Mouse (Mus musculus) CH12.LX (cell line): ENCODE data around the gene Gm20388. TPM values are rescaled to one million over a fixed set of nuclear protein-coding genes. Genes with fewer than 3 reads are reported as not detected.
A peak's percentile ranks its signal among the peaks of the same experiment; 100 is the strongest.

Source experiments
- DNase-seq: peaks from one replicate; pipeline ENCODE4 v3.0.0-alpha.2; 2013; ENCODE audit errors: extremely low read depth
- H3K27ac ChIP-seq: 2 replicates; pipeline ENCODE4 v1.5.1; 2012; ENCODE audit warnings: low read depth, mild to moderate bottlenecking, control low read depth, moderate library complexity; ENCODE audit not compliant: insufficient read depth
- H3K27me3 ChIP-seq: replicated peaks from 2 replicates; pipeline ENCODE3; 2012; ENCODE audit warnings: inconsistent platforms
- H3K36me3 ChIP-seq, 2 experiments: replicated peaks in 1 of 2; 2 replicates each; pipeline versions ENCODE3 to v1.6.1; 2012; ENCODE audit warnings: inconsistent platforms in 1 of 2, low read length in 1 of 2, mild to moderate bottlenecking in 1 of 2, mixed read lengths in 1 of 2, moderate library complexity in 1 of 2; ENCODE audit not compliant: control insufficient read depth in 1 of 2, insufficient read depth in 1 of 2
- H3K4me1 ChIP-seq, 2 experiments: 2 replicates each; pipeline ENCODE4 v1.6.1; 2012; ENCODE audit warnings: inconsistent platforms in 1 of 2, moderate library complexity in 1 of 2; ENCODE audit not compliant: insufficient read depth in 2 of 2, control insufficient read depth in 1 of 2
- H3K4me2 ChIP-seq: 2 replicates; pipeline ENCODE4 v1.6.1; 2012; ENCODE audit warnings: low read depth, mild to moderate bottlenecking, control low read depth; ENCODE audit not compliant: poor library complexity, insufficient read depth, severe bottlenecking
- H3K4me3 ChIP-seq, 3 experiments: fragments of 150-350 bp in 1 of 3; sonication (generic) in 1 of 3; replicated peaks in 1 of 3; 2 replicates each; pipeline versions ENCODE3 to v1.5.1; 2011 to 2012; ENCODE audit warnings: low read depth in 2 of 3, low read length in 2 of 3, mild to moderate bottlenecking in 2 of 3, moderate library complexity in 2 of 3, control low read depth in 1 of 3, improper control_type of control experiment in 1 of 3, inconsistent platforms in 1 of 3, mixed read lengths in 1 of 3; ENCODE audit not compliant: poor library complexity in 1 of 3
- H3K79me2 ChIP-seq: replicated peaks from 2 replicates; pipeline ENCODE4 v1.6.1; 2012; ENCODE audit warnings: mild to moderate bottlenecking, moderate library complexity; ENCODE audit not compliant: control insufficient read depth, poor library complexity, insufficient read depth, severe bottlenecking; ENCODE audit errors: extremely low read depth
- H3K9ac ChIP-seq: 2 replicates; pipeline ENCODE4 v1.6.1; 2012; ENCODE audit warnings: low read depth, mild to moderate bottlenecking, control low read depth, moderate library complexity; ENCODE audit not compliant: insufficient read depth
- H3K9me3 ChIP-seq: replicated peaks from 2 replicates; pipeline ENCODE3; 2012; ENCODE audit warnings: low read length, inconsistent platforms, mixed read lengths
- BHLHE40 ChIP-seq: IDR thresholded peaks from 2 replicates; pipeline ENCODE4 v1.6.1; 2011; ENCODE audit warnings: mild to moderate bottlenecking, low read depth, low read length, improper control_type of control experiment
- CHD2 ChIP-seq: IDR thresholded peaks from 2 replicates; pipeline ENCODE4 v1.6.1; 2011; ENCODE audit warnings: low read length, improper control_type of control experiment
- ELF1 ChIP-seq: IDR thresholded peaks from 2 replicates; pipeline ENCODE4 v1.6.1; 2014; ENCODE audit warnings: low read depth, mild to moderate bottlenecking, inconsistent platforms, low read length, improper control_type of control experiment
- ETS1 ChIP-seq: conservative IDR thresholded peaks from 2 replicates; pipeline ENCODE4 v1.6.1; 2012; ENCODE audit warnings: low read depth, mild to moderate bottlenecking, inconsistent platforms, low read length, improper control_type of control experiment, moderate library complexity
- HCFC1 ChIP-seq: IDR thresholded peaks from 2 replicates; pipeline ENCODE4 v1.6.1; 2012; ENCODE audit warnings: low read depth, mild to moderate bottlenecking, inconsistent platforms, low read length, improper control_type of control experiment
- IRF4 ChIP-seq: IDR thresholded peaks from 2 replicates; pipeline ENCODE4 v1.6.1; 2014; ENCODE audit warnings: low read depth, mild to moderate bottlenecking, inconsistent platforms, low read length, improper control_type of control experiment
- JUN ChIP-seq: IDR thresholded peaks from 2 replicates; pipeline ENCODE4 v1.6.1; 2011; ENCODE audit warnings: low read depth, mild to moderate bottlenecking, low read length, improper control_type of control experiment, moderate library complexity; ENCODE audit not compliant: insufficient read depth
- JUND ChIP-seq: conservative IDR thresholded peaks from 2 replicates; pipeline ENCODE4 v1.6.1; 2011; ENCODE audit warnings: low read depth, low read length, improper control_type of control experiment
- KAT2A ChIP-seq: IDR thresholded peaks from 2 replicates; pipeline ENCODE4 v1.6.1; 2012; ENCODE audit warnings: low read length, improper control_type of control experiment, inconsistent platforms; ENCODE audit not compliant: insufficient replicate concordance
- MAFK ChIP-seq: IDR thresholded peaks from 2 replicates; pipeline ENCODE4 v1.6.1; 2011; ENCODE audit warnings: low read length, improper control_type of control experiment; ENCODE audit not compliant: insufficient replicate concordance
- MAX ChIP-seq: IDR thresholded peaks from 2 replicates; pipeline ENCODE4 v1.6.1; 2011; ENCODE audit warnings: low read length, improper control_type of control experiment
- MAZ ChIP-seq: IDR thresholded peaks from 2 replicates; pipeline ENCODE4 v1.6.1; 2012; ENCODE audit warnings: low read depth, mild to moderate bottlenecking, inconsistent platforms, low read length, improper control_type of control experiment, moderate library complexity
- MEF2A ChIP-seq: IDR thresholded peaks from 2 replicates; pipeline ENCODE4 v1.6.1; 2014; ENCODE audit warnings: low read depth, mild to moderate bottlenecking, inconsistent platforms, low read length, improper control_type of control experiment, borderline replicate concordance
- MXI1 ChIP-seq: IDR thresholded peaks from 2 replicates; pipeline ENCODE4 v1.6.1; 2011; ENCODE audit warnings: mild to moderate bottlenecking, low read depth, low read length, improper control_type of control experiment
- MYC ChIP-seq: IDR thresholded peaks from 2 replicates; pipeline ENCODE4 v1.6.1; 2011; ENCODE audit warnings: low read depth, mild to moderate bottlenecking, improper control_type of control experiment, low read length
- NELFE ChIP-seq: IDR thresholded peaks from 2 replicates; pipeline ENCODE4 v1.6.1; 2011; ENCODE audit warnings: low read depth, low read length, improper control_type of control experiment
- NRF1 ChIP-seq: IDR thresholded peaks from 2 replicates; pipeline ENCODE4 v1.6.1; 2014; ENCODE audit warnings: low read depth, mild to moderate bottlenecking, inconsistent platforms, low read length, improper control_type of control experiment, moderate library complexity
- PAX5 ChIP-seq: IDR thresholded peaks from 2 replicates; pipeline ENCODE4 v1.6.1; 2012; ENCODE audit warnings: low read length, inconsistent platforms, mixed read lengths
- POLR2A ChIP-seq: IDR thresholded peaks from 2 replicates; pipeline ENCODE4 v1.6.1; 2011; ENCODE audit warnings: low read depth, mild to moderate bottlenecking, improper control_type of control experiment, low read length
- SIN3A ChIP-seq: IDR thresholded peaks from 2 replicates; pipeline ENCODE4 v1.6.1; 2012; ENCODE audit warnings: low read length, improper control_type of control experiment, inconsistent platforms
- SMC3 ChIP-seq: IDR thresholded peaks from 2 replicates; pipeline ENCODE4 v1.6.1; 2011; ENCODE audit warnings: low read depth, low read length, improper control_type of control experiment
- TBP ChIP-seq: conservative IDR thresholded peaks from 2 replicates; pipeline ENCODE4 v1.6.1; 2011; ENCODE audit warnings: low read depth, low read length, improper control_type of control experiment
- TCF12 ChIP-seq: IDR thresholded peaks from 2 replicates; pipeline ENCODE4 v1.6.1; 2014; ENCODE audit warnings: low read depth, mild to moderate bottlenecking, inconsistent platforms, low read length, improper control_type of control experiment
- UBTF ChIP-seq: IDR thresholded peaks from 2 replicates; pipeline ENCODE4 v1.6.1; 2012; ENCODE audit warnings: low read depth, mild to moderate bottlenecking, inconsistent platforms, low read length, improper control_type of control experiment, moderate library complexity
- USF2 ChIP-seq: conservative IDR thresholded peaks from 2 replicates; pipeline ENCODE4 v1.6.1; 2011; ENCODE audit warnings: low read depth, low read length, improper control_type of control experiment
- ZKSCAN1 ChIP-seq: IDR thresholded peaks from 2 replicates; pipeline ENCODE4 v1.6.1; 2012; ENCODE audit warnings: low read depth, inconsistent platforms, low read length, improper control_type of control experiment, borderline replicate concordance
- ZMIZ1 ChIP-seq: IDR thresholded peaks from 2 replicates; pipeline ENCODE4 v1.6.1; 2012; ENCODE audit warnings: low read depth, mild to moderate bottlenecking, inconsistent platforms, low read length, improper control_type of control experiment
- ZNF384 ChIP-seq: IDR thresholded peaks from 2 replicates; pipeline ENCODE4 v1.6.1; 2012; ENCODE audit warnings: low read depth, low read length, improper control_type of control experiment, inconsistent platforms
- dilution Hi-C: fragments of 300-500 bp; cut with MboI; formaldehyde crosslinking; loops from 2 replicates; pipeline ENCODE4 v1.14.3; 2020; ENCODE audit warnings: low sequenced_read_pairs; ENCODE audit not compliant: extremely low pct_unique_long_range_greater_than_20kb, extremely low pct_ligation_motif_present
- in situ Hi-C: fragments of 300-500 bp; cut with MboI; formaldehyde crosslinking; loops from 3 replicates; pipeline ENCODE4 v1.14.3; 2019; ENCODE audit warnings: low sequenced_read_pairs, low pct_ligation_motif_present, low pct_unique_long_range_greater_than_20kb, mixed read lengths
- polyA plus RNA-seq: library from polyadenylated mRNA; unstranded; fragments of >175 nt; gene quantifications from 2 replicates; pipeline ENCODE4 v1.2.1, GENCODE M21; 2012; ENCODE audit warnings: low read depth; ENCODE audit not compliant: insufficient read length
- total RNA-seq, 2 experiments: library from RNA; depleted of rRNA; stranded (reverse); fragments of 300-350 nt in 1 of 2; fragments of >200 nt in 1 of 2; gene quantifications; 2 replicates each; pipeline ENCODE4 v1.2.3; 2012 to 2014

Gm20388 gene
- total and polyA plus RNA-seq, 3 experiments, result 14.8 to 26.3 (median 22.2) TPM

DNA sequence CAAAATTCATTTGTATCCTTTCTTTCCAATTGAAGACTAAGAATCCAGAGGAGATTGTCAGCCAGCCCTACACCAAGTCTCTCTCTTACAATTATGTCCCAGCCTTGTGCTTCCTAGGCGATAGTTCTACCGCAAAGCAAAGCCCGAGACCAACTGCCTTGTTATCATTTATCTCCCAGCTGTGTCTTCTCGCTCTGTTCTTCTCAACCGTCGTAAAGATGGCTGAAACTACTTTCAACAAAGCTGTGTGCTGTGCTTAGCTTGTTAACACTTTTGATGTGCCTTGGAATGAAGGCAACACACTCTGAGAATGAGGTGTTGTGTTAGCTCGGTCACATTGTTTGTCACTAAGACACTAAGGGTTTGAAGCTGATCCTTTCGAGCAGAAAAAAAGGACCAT is 3421.2 kb downstream of the Gm20388 start:
- no peak for DNase-seq
- dilution Hi-C loops (no loop called here), in situ Hi-C loops (no loop called here)
- Histone ChIP-seq H3K36me3 (no peaks in the 10 kb centered on the region), H3K4me1 (peaks cover 8 to 33% of the 10 kb centered on the region in 2 experiments), H3K9me3 (no peaks in the 10 kb centered on the region), H3K4me3 (peak overlapping the region; percentile 59 to 83 (median 61)), H3K27me3 (peaks cover 50% of the 10 kb centered on the region), H3K9ac (peak overlapping the region; percentile 6; the same call in 1 of the 2 replicates), H3K27ac (peak overlapping the region; percentile 35; the same call in 1 of the 2 replicates), H3K4me2 (peak overlapping the region; percentile 48), H3K79me2 (no peaks in the 10 kb centered on the region)
- TF ChIP-seq KAT2A (0 out of 2 replicates have a peak, but pooled peaks have one; percentile 21), MXI1 (peak; percentile 39; the same call in 1 of the 2 replicates), TCF12 (0 out of 2 replicates have a peak, but pooled peaks have one; percentile 13), MEF2A (no peak)

DNA sequence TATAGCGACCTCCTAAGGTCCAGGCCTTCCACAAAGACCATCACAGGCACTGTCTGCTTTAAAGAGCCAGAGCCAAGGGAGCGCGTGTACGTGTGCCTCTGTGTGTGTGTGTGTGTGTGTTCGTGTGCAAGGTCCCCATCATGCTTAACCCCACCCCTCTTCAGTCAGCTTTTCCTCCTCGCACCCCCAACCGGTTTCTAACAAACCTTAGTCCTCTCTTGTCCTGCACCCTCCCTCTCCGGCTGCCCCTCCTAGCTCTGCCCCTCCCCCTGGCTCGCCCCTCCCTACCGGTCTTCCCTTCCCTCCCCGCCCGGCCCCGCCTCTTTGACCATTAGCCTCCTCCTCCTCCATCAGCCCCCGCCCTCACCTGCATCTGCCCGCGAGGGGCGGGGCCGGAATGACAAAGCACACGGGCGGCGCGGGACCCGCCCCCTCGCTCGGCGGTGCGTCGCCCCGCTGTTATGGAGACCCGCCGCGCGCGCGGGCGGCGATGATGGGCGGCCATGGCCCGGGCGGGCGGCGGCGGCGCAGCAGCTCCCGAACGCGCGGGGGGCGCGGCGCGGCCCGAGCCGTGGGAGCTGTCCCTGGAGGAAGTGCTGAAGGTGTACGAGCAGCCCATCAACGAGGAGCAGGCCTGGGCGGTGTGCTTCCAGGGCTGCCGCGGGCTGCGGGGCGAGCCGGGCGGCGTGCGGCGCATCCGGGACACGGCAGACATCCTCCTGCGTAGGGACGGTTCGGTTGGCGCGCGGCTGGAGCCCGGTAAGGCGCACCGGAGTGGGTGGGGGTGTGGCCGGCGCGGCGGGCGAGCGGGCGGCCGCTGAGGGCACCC is 3421.8 kb downstream of the Gm20388 start, which contains the start of gene Spire2:
Spire2 (plus strand) TSS at position 452 of the 829 bp plus-strand sequence.
- H3K9me3 ChIP-seq, result no peaks in the 10 kb centered on the region
- no peaks in the 10 kb centered on the region for H3K36me3 ChIP-seq
- H3K4me1 ChIP-seq, result peaks cover 8 to 33% of the 10 kb centered on the region in 2 experiments
- in situ Hi-C loops, result no loop called here
- DNase-seq, result peak; percentile 89
- TF ChIP-seq MAFK (no peak), NRF1 (peak; percentile 55; the same call in 1 of the 2 replicates), SMC3 (no peak), NELFE (no peak), MAX (no peak), ZMIZ1 (no peak), ETS1 (no peak), BHLHE40 (no peak), CHD2 (no peak), PAX5 (no peak), KAT2A (no peak), ZKSCAN1 (no peak), MXI1 (peak; percentile 78; the same call in 1 of the 2 replicates), TBP (0 out of 2 replicates have a peak, but pooled peaks have one; percentile 46), SIN3A (peak; percentile 86; the same call in 1 of the 2 replicates), ELF1 (peak; percentile 25; the same call in 1 of the 2 replicates), MAZ (peak; percentile 97), ZNF384 (no peak), HCFC1 (peak; percentile 14; the same call in 1 of the 2 replicates), POLR2A (peak; percentile 41; the same call in 1 of the 2 replicates), TCF12 (0 out of 2 replicates have a peak, but pooled peaks have one; percentile 4), MYC (no peak), IRF4 (no peak), JUN (no peak), UBTF (peak; percentile 69; the same call in 1 of the 2 replicates), JUND (no peak), USF2 (no peak)
- peak within 1 kb of the TSS; percentile 59 to 83 (median 61) for H3K4me3 ChIP-seq
- peaks cover 44% of the 10 kb centered on the region for H3K27me3 ChIP-seq
- H3K9ac ChIP-seq, result peak within 1 kb of the TSS; percentile 6; the same call in 1 of the 2 replicates
- H3K27ac ChIP-seq, result peak within 1 kb of the TSS; percentile 35; the same call in 1 of the 2 replicates
- H3K79me2 ChIP-seq, result no peaks in the 10 kb centered on the region
- peak within 1 kb of the TSS; percentile 60 for H3K4me2 ChIP-seq
- dilution Hi-C loops, result no loop called here
